Mouse (Mus musculus) lung, embryonic 14.5 days (tissue): ENCODE measurements at regions not wholly inside any gene's neighbourhood (a gene's known extent, or its start where the extent isn't known, plus 50 kb on each side); places are given as distances from the start of the nearest gene placed in this dataset.

Experiments
- ATAC-seq: fragments of 200-750 bp; cut with Nextera tagmentation; 2 replicates; pipeline ENCODE4 v1.8.0; 2017; ENCODE audit warnings: mild to moderate bottlenecking, moderate TSS enrichment, moderate library complexity; ENCODE audit not compliant: insufficient read depth
- DNase-seq: peaks from one replicate; pipeline ENCODE4 v3.0.0-alpha.2; 2015
- H3K27ac ChIP-seq: fragments of 300-500 bp; sonication (generic); 2 replicates; pipeline ENCODE4 v1.5.1; 2014; ENCODE audit warnings: low read depth, mild to moderate bottlenecking, moderate library complexity
- H3K27me3 ChIP-seq: fragments of 300-500 bp; sonication (generic); 2 replicates; pipeline ENCODE4 v1.6.1; 2014; ENCODE audit warnings: low read length, control low read depth; ENCODE audit not compliant: insufficient read depth
- H3K36me3 ChIP-seq: fragments of 300-500 bp; sonication (generic); 2 replicates; pipeline ENCODE4 v1.6.1; 2014; ENCODE audit warnings: control low read depth; ENCODE audit not compliant: insufficient read depth
- H3K4me1 ChIP-seq: fragments of 300-500 bp; sonication (generic); 2 replicates; pipeline ENCODE4 v1.6.1; 2014; ENCODE audit warnings: antibody characterized with exemption, control low read depth; ENCODE audit not compliant: insufficient read depth
- H3K4me2 ChIP-seq: fragments of 300-500 bp; sonication (generic); 2 replicates; pipeline ENCODE4 v1.6.1; 2014; ENCODE audit warnings: mild to moderate bottlenecking
- H3K4me3 ChIP-seq: fragments of 300-500 bp; sonication (generic); 2 replicates; pipeline ENCODE4 v1.5.1; 2014; ENCODE audit warnings: low read depth, low read length
- H3K9ac ChIP-seq: fragments of 300-500 bp; sonication (generic); 2 replicates; pipeline ENCODE4 v1.6.1; 2014
- H3K9me3 ChIP-seq: fragments of 300-500 bp; sonication (generic); 2 replicates; pipeline ENCODE4 v1.6.1; 2016; ENCODE audit warnings: low read depth, low read length, control low read depth
- CTCF ChIP-seq: IDR thresholded peaks from 2 replicates; pipeline ENCODE4 v1.5.1; 2016; ENCODE audit warnings: antibody characterized with exemption, low read depth
- WGBS: fragments of 180-500 bp; shearing (Covaris S2); extraction: QIAGEN DNeasy Blood & Tissue Kit; methylation state at CpG from one replicate; pipeline ENCODE4 v1.1.7; 2014; 5-methylcytosine and 5-hydroxymethylcytosine counted together

GRCm38 (mm10) chr1:77261678-77262077, 253.2 kb downstream of the Epha4 start:
- no peak overlapping the region for H3K27ac ChIP-seq
- H3K9me3 ChIP-seq: no peaks in the 10 kb centered on the region
- no peak for TF ChIP-seq CTCF
- no peak overlapping the region for H3K9ac ChIP-seq
- no peaks in the 10 kb centered on the region for H3K27me3 ChIP-seq
- no peak overlapping the region for H3K4me3 ChIP-seq
- H3K4me1 ChIP-seq: 0 out of 2 replicates have a peak, but pooled peaks cover 5% of the 10 kb centered on the region
- no peak overlapping the region for H3K4me2 ChIP-seq
- WGBS: 88% methylated on average over 4 of the region's 4 CpGs
- no peak for DNase-seq
- ATAC-seq: no peak
- H3K36me3 ChIP-seq: no peaks in the 10 kb centered on the region

DNA sequence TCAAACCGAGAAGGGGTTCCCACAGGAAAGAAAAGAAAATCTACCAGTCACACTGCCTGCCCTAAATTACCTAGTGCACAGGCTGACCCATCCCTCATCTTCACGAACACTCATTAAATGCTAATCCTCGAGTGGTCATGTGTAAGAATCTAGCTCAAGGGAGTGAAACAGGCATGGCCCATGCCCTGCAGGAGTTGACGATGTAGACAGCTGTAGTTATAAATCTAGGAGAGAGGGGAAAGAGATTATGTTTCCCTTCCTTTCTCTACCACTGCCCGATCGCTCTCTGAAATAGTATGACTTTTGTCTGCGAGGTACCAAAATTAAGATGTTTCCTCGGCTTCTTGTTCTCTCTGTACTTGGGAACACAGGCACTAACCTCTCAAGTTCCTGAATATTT, 249.2 kb downstream of the Epha4 start:
- Histone ChIP-seq H3K4me3 (no peak overlapping the region), H3K9ac (no peak overlapping the region), H3K9me3 (no peaks in the 10 kb centered on the region), H3K4me2 (no peak overlapping the region), H3K27ac (no peak overlapping the region), H3K27me3 (no peaks in the 10 kb centered on the region), H3K4me1 (no peaks in the 10 kb centered on the region), H3K36me3 (no peaks in the 10 kb centered on the region)
- ATAC-seq (no peak), DNase-seq (no peak)
- TF ChIP-seq CTCF: no peak
- 52% methylated on average over 8 of the region's 8 CpGs for WGBS

GRCm38 (mm10) chr1:77267311-77268003, 247.4 kb downstream of the Epha4 start:
- H3K36me3 ChIP-seq: no peaks in the 10 kb centered on the region
- 56% methylated on average over 4 of the region's 4 CpGs for WGBS
- H3K4me3 ChIP-seq: no peak overlapping the region
- ATAC-seq (no peak), DNase-seq (peak; percentile 13)
- H3K4me2 ChIP-seq: no peak overlapping the region
- no peaks in the 10 kb centered on the region for H3K4me1 ChIP-seq
- H3K9me3 ChIP-seq: no peaks in the 10 kb centered on the region
- H3K9ac ChIP-seq: no peak overlapping the region
- no peaks in the 10 kb centered on the region for H3K27me3 ChIP-seq
- no peak overlapping the region for H3K27ac ChIP-seq
- TF ChIP-seq CTCF: no peak

GRCm38 (mm10) chr1:77275297-77275696, 239.6 kb downstream of the Epha4 start:
- WGBS: 86% methylated on average over 9 of the region's 9 CpGs
- DNase-seq (no peak), ATAC-seq (no peak)
- no peak overlapping the region for H3K4me3 ChIP-seq
- no peaks in the 10 kb centered on the region for H3K4me1 ChIP-seq
- no peaks in the 10 kb centered on the region for H3K9me3 ChIP-seq
- H3K27ac ChIP-seq: no peak overlapping the region
- no peak overlapping the region for H3K4me2 ChIP-seq
- no peaks in the 10 kb centered on the region for H3K27me3 ChIP-seq
- H3K9ac ChIP-seq: no peak overlapping the region
- TF ChIP-seq CTCF: no peak
- no peaks in the 10 kb centered on the region for H3K36me3 ChIP-seq

DNA sequence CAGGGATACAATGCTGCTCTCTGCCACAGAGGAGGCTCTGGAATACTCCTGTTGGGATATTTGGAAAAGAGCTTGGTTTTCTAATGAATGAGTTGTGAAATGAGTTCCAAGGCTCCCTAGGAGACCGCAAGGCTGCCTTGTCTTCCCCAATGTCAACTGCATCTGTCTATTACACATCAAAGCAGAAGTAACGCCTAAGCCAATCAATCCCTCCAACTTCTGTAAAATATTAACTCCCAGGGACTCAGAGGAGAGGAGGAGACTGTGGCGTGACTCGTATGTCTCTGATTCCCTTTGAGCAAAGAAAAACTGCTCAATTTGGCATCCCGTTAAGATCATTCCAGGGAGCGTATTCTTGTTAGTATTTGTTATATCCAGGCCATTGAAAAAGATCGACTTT, 235.3 kb downstream of the Epha4 start:
- Histone ChIP-seq H3K36me3 (no peaks in the 10 kb centered on the region), H3K9ac (no peak overlapping the region), H3K4me3 (no peak overlapping the region), H3K27ac (no peak overlapping the region), H3K4me2 (no peak overlapping the region), H3K4me1 (peaks cover 4% of the 10 kb centered on the region; the same call in 1 of the 2 replicates), H3K27me3 (no peaks in the 10 kb centered on the region), H3K9me3 (no peaks in the 10 kb centered on the region)
- DNase-seq (no peak), ATAC-seq (no peak)
- no peak for TF ChIP-seq CTCF
- WGBS: 33% methylated on average over 7 of the region's 7 CpGs

DNA sequence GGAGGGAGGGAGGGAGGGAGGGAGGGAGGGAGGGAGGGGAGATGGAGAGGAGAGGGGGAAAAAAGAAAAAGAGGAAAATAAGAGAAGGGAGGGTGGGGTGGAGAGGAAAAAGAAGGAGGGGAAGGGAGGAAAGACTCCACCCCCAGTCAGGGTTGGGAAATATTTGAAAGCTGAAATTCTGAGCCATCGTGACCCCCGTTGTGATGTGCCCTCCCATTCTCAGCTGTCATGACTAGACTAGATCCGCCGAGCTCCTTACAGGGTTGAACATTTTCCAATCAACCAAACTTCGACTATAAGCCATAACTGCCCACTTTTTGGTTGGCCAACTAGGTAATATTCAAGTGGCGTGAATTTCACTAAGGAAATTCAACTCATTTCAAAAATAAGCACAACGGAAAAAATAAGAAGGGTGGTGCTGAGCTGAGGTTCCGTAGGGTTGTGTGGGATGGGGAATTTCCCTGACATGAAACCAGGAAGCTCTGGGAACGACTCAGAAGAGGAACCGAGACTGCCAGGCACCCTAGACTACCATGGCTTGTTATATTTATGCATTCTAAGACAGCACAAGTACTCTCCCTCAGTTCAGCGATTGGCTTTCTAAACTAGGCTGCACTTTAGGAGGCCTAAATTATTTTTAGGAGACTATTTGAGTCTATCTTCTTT, 234.4 kb downstream of the Epha4 start:
- no peak overlapping the region for H3K9ac ChIP-seq
- H3K9me3 ChIP-seq: no peaks in the 10 kb centered on the region
- no peaks in the 10 kb centered on the region for H3K36me3 ChIP-seq
- H3K27ac ChIP-seq: no peak overlapping the region
- peaks cover 4% of the 10 kb centered on the region; the same call in 1 of the 2 replicates for H3K4me1 ChIP-seq
- no peak overlapping the region for H3K4me2 ChIP-seq
- no peak for DNase-seq
- no peak overlapping the region for H3K4me3 ChIP-seq
- 85% methylated on average over 11 of the region's 11 CpGs for WGBS
- no peak for ATAC-seq
- TF ChIP-seq CTCF: no peak
- no peaks in the 10 kb centered on the region for H3K27me3 ChIP-seq

GRCm38 (mm10) chr1:77281741-77282140, 233.1 kb downstream of the Epha4 start:
- ATAC-seq (no peak), DNase-seq (no peak)
- peaks cover 4% of the 10 kb centered on the region; the same call in 1 of the 2 replicates for H3K4me1 ChIP-seq
- TF ChIP-seq CTCF: no peak
- WGBS: 88% methylated on average over 4 of the region's 4 CpGs
- no peaks in the 10 kb centered on the region for H3K9me3 ChIP-seq
- no peaks in the 10 kb centered on the region for H3K27me3 ChIP-seq
- H3K36me3 ChIP-seq: no peaks in the 10 kb centered on the region
- no peak overlapping the region for H3K4me3 ChIP-seq
- no peak overlapping the region for H3K4me2 ChIP-seq
- no peak overlapping the region for H3K9ac ChIP-seq
- H3K27ac ChIP-seq: no peak overlapping the region
